Mouse (Mus musculus) megakaryocyte-erythroid progenitor cell, adult 5 weeks (primary cell): ENCODE results near the gene Milr1. TPM values are rescaled to one million over a fixed set of nuclear protein-coding genes. Genes with fewer than 3 reads are reported as not detected.

Experiments used
- polyA plus RNA-seq: library from polyadenylated mRNA; stranded (reverse); fragments of >175 nt; gene quantifications from 2 replicates; pipeline ENCODE4 v1.2.3, GENCODE M21; 2012

Gene Milr1
- 2.2 and 3.9 TPM in 2 replicates for polyA plus RNA-seq

GRCm38 (mm10) chr11:106751039-106752018 lies at the start of gene Milr1:
Gene Milr1 (plus strand): TSS chr11:106751226.

GRCm38 (mm10) chr11:106750121-106750751 lies 790 bp upstream of the Milr1 start, which contains the start of gene Pecam1:
Gene Pecam1 (minus strand): TSS chr11:106750628.

GRCm38 (mm10) chr11:106779388-106780088 lies 28.5 kb downstream of the Milr1 start, which contains the start of gene Polg2:
Gene Polg2 (minus strand): TSS chr11:106779537.

GRCm38 (mm10) chr11:106788775-106789459 lies 37.9 kb downstream of the Milr1 start, which contains the start of the genes Ddx5 and Cep95:
Gene Ddx5 (minus strand): TSS chr11:106789185.
Gene Cep95 (plus strand): TSS chr11:106789252.

Other genes with a start within 250 kb of the Milr1 start
- 19.8 and 21.2 TPM in 2 replicates for gene Tex2, start 137.8 kb upstream of the Milr1 start, polyA plus RNA-seq
- gene Pecam1, start 598 bp upstream of the Milr1 start, polyA plus RNA-seq: 4.3 and 4.7 TPM in 2 replicates
- 2.5 and 2.6 TPM in 2 replicates for gene Polg2, start 28.3 kb downstream of the Milr1 start, polyA plus RNA-seq
- 4,996 and 5,354 TPM in 2 replicates for gene Ddx5, start 38.0 kb downstream of the Milr1 start, polyA plus RNA-seq
- gene Cep95, start 38.0 kb downstream of the Milr1 start, polyA plus RNA-seq: 2.7 and 4.5 TPM in 2 replicates
- gene Smurf2, start 169.5 kb downstream of the Milr1 start, polyA plus RNA-seq: 3.5 and 4.3 TPM in 2 replicates
- 9.2 and 16.6 TPM in 2 replicates for gene Kpna2, start 248.3 kb downstream of the Milr1 start, polyA plus RNA-seq